Mouse (Mus musculus) granulocyte monocyte progenitor cell, adult 5-6 weeks (primary cell): ENCODE results near the gene Selenon. TPM values are rescaled to one million over a fixed set of nuclear protein-coding genes. Genes with fewer than 3 reads are reported as not detected.
"Not testable (repeated sequence)": the region's sequence is repeated elsewhere in the genome, so short reads cannot be mapped to it uniquely, and the experiment has no call there.

Source experiments
- ATAC-seq: replicated peaks from 2 replicates; pipeline ENCODE4 v1.8.0; 2016; ENCODE audit warnings: mild to moderate bottlenecking, moderate TSS enrichment, inconsistent platforms; ENCODE audit not compliant: poor library complexity, severe bottlenecking
- total RNA-seq, 2 experiments: library from RNA; stranded (forward) in 1 of 2; stranded (reverse) in 1 of 2; fragments of 200-712, 200-1000 nt in 1 of 2; fragments of >200 nt in 1 of 2; fragmentation: Nextera tagmentation in 1 of 2; gene quantifications; 2 replicates each; pipeline ENCODE4 v1.2.3; 2014 to 2017

The Selenon gene
- total RNA-seq, 2 experiments from 2014 or later, result 3.2 to 32.4 TPM

DNA sequence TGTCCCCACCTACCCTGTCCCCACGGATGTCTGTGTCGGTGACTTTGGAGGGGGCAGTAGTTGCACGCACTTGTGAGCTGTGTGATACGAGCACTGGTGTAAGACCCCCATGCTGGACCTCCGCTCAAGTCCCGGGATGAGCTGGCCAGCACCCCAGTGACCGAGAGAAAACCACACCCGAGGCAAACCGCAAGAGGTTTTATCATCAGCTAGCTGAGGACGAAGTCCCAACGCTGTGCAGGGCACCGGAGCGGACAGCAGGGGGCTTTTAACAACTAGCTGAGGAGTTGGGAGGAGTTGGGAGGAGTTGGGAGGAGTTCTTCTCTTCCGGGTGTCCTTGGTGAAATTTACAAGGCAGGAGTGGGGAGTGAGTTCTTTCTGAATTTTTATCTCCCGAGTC lies 39.2 kb downstream of the Selenon start:
- ATAC-seq, result peak; percentile 64

DNA sequence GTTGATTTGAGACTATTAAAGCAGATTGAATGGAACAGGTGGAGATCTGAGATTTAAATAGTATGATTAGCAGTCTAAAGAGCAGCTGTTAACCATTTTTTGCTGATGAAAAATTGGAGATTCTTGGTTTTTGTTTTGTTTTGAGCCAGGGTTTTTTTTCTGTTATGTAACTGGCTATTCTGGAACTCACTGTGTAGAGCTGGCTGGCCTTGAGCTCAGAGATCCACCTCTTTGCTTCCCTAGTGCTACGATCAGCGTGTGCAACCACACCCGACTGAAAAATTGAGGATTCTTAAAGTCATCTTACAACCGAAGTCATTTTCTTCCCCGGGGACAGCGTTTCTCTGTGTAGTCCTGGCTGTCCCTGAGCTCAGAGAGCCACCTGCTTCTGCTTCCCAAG lies 40.2 kb downstream of the Selenon start:
- no peak for ATAC-seq

DNA sequence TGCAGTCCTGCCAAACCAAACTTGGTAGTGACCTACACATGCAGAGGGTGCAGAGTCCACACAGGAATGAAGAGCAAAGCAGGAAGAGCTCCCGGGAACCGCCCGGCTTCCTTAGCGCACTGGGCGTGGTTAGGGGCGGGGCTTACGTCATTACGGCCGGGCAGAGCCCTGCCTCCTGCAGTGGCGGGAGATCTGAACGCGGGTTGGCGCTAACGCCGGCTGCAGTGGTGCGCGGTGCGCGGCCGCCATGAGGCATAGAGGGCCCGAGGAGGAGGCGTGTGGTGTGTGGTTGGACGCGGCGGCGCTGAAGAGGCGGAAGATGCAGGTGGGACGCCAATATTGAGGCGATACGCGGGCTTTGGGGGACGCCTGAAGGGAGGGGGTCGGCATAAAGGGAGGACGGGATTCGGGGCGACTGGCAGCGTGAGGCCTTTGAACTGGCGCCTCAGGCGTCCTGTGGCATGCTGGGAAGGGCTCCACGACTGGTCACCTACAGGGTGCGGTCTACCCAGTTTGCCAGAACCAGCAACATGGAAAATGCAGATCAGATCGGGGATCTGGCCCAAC lies 41.0 kb downstream of the Selenon start, which contains the start of gene Aunip:
TSS of gene Aunip (plus strand) at position 155 of the 567 bp plus-strand sequence.
- peak; percentile 94 for ATAC-seq

DNA sequence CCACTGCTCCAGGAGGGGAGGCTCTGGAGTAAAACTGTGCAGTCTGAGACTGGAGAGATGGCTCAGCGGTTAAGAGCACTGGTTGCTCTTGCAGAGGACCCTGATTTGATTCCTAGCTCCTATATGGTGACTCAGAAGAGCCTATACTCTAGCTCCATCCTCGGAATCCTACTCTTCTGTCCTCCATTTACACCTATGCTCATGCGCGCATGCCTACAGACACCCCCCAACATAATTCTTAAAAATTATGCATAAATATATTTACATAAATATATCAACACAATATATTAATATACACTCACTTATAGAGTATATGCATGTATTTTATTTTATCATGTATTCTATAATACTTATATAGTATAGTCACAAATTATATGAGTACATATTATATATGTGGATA lies 41.6 kb downstream of the Selenon start:
- no peak for ATAC-seq

DNA sequence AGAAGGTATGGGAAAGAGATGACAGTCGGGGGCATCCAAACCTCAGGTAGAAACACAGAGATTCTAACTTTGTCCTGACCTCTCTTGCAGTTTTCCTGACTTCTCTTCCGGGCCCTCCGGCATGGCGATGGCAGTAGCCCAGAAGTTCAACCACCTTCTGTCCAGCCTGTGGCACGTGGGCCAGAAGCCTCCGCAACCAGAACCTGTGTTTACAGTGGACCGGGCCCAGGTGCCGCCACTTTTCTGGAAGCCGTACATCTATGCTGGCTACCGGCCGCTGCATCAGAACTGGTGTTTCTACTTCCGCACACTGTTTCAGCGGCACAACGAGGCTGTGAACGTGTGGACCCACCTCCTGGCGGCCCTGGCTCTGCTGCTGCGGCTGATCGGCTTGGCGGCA lies 45.3 kb downstream of the Selenon start:
- ATAC-seq, result no peak

DNA sequence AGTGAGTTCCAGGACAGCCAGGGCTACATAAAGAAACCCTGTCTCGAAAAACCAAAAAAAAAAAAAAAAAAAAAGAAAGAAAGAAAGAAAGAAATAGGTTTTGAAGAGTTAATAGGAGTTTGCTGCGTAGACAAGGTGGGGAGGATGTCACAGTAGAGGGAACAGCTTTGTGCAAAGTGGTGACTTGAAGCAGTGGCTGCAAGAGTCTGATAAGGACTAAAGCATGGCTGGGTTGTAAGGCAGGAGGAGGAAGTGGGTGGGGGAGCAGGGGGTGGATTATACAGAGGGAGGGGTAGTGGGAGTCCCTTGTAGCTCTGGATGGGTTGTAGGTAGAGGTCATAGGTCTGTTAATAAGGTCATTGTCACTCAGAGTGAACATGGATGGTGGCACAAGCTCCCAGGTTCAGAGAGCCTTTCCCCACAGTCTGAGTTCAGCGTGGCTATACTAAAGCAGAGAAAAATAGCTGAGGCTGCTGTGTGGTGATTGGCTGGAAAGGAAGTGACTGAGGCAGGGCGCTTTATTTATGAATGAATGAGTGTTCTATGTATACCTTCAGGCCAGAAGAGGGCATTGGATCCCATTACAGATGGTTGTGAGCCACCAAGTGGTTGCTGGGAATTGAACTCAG lies 45.9 kb downstream of the Selenon start:
- ATAC-seq, result no peak; the same call in 1 of the 2 replicates

DNA sequence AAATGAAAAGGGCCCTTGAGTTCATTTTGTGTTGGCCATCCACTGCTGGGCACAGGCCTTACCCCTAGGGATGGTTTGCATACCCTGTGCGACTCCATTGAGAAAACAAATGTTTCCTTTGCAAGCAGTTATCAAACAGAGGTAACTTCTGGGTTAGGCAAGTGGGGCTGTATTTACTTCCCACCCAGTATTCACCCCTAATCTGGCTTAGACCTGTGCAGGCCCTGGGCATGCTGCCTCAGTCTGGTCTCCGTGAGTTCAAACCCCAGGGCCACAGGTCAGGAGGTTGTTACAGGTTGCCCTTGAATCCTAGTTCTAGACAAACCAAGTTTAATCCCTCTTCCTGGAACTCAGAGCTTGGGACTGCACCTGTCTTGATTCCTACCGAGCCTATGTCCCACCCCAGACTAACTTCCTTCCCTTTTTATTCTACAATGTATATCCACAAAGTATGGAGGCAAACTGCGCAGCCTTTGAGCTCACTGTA lies 46.6 kb downstream of the Selenon start:
- no peak for ATAC-seq

DNA sequence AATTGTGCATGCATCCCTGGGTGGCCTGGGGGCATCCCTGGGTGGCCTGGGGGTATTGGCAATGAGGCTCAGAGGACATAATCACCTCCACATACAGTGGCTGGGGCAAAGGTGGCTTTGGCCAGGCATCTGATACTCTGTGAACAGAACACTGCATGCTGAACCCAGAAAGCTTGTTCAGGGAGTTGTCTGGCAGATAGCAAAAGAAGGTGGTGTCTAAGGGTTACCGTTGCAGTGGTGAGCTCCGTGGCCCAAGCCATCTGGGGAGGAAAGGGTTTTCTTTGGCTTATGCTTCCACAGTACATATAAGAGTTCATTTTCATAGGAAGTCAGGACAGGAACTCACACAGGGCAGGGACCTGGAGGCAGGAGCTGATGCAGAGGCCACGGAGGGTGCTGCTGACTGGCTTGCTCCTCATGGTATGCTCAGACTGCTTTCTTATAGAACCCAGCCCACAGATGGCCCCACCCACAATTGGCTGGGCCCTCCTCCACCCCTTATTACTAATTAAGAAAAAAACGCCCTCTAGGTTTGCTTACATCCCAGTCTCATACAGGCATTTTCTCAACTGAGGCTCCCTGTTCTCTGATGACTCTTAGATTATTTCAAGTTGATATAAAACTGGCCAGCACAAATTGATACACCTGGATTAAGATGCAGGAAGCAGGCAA lies 48.1 kb downstream of the Selenon start:
- no peak for ATAC-seq

DNA sequence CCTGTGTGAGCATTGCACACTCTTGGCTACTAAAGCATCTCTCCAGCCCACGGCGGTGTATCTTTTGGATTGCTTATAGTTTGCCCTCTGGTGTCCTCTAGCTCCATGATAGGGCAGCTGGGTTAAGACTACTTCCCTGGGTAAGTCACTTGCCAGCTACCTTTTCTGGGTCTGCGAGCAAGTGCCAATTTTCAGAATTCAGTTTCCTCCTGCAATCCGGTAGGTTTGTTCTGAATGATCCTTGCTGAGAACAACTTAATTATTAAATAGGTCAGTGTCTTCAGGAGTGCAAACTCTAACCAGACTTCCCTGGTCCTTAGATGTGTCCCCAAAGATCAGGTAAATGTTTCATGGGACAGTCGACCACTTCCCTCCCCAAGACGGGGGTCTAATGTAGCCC lies 50.9 kb downstream of the Selenon start:
- no peak for ATAC-seq

DNA sequence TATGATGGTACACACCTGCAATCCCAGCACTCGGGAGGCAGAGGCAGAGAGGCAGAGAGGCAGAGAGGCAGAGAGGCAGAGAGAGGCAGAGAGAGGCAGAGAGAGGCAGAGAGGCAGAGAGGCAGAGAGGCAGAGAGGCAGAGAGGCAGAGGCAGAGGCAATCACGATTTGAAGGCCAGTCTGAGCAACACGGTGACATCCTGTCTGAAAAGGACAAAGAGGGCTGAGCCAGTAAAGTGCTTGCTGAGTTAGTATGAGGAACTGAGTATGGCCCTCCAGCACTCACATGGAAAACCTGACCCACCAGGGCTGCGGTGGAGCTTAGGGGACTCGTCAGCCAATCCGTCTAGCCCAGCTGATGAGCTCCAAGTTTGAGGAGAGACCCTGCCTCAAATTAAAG lies 53.0 kb downstream of the Selenon start:
- not testable (repeated sequence) for ATAC-seq

DNA sequence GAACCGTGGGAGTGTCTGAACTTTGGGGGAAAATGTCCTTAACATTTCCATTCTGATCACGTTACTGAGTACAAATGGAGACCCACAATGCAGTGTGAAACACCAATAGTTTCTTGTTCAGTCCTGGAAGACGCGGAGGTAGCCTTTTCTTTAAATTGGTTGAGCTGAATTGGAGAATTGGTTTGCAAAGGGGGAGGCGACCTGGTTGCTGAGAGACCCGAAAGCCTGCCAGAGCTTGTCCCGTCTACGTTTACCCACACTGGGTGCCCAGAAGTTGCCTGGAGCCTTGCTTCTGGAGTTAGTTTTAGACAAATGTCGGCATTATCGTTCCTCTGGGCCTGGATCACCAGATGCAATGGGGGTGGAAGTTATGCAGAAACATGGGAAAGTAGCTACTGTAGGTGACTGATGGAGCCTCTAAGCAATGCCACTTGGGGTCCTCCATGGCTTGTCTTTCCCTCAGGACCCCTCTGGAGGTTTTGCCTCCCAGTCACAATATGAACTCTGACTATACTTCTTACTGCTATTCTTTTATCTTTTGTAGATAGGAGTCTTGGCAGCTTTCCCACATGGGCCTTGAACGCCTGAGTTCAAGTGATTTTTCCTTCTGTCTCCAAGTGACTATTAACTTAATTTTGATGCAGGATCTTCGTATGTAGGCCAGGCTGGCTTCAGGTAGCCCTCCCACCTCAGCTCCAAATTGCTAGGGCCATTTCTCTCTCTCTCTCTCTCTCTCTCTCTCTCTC lies 53.8 kb downstream of the Selenon start:
- no peak for ATAC-seq

DNA sequence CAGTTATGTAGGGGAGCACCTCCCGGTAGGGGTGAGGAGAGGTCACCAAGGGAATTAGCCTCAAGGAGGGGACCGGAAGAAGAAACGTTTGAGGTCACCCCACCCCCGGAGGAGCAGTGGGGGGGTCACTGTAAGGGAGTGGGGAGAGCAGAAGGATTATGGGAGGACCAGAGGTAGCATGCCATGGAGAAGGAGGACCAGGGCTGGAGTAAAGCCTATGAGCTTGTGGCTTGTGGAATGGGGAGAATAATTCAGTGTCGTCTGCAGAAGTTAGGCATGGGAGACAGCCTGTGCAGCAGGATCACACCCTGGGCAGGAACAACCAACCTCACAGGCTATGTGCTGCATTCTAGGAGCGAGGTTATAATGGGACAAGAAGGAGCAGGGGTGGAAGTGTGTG lies 54.7 kb downstream of the Selenon start:
- no peak for ATAC-seq

DNA sequence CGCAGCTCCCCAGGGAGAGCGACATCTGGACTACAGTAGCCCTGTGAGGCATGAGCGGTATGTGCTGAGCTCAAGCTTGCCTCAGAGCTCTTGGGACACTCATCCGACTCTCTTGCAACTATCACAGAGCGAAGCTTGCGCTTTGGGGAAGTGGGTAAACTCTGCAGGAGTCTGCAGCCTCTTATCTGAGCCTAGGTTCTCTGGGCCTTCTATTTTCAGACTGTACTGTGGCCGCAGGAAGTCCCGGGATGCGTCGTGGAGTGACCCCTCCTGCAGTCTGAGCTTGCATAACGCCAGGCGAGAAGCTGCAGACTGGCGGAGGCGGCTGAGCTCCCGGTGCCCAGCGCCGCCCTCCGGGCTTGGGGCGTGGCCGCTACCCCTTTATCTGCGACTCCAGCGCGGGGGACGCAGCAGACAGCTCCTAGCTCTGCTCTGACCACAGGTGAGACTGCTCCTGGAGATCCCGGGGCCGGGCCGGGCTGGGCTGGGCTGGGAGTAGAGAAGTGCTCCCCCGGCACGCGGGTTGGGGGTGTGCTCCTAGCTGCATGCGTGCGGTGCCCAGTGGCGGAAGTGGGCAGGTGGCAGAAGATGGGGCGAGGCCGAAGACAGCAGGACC lies 55.3 kb downstream of the Selenon start, which contains the start of gene Paqr7:
TSS of gene Paqr7 (plus strand) at position 103 of the 616 bp plus-strand sequence.
- ATAC-seq, result peak; percentile 73

DNA sequence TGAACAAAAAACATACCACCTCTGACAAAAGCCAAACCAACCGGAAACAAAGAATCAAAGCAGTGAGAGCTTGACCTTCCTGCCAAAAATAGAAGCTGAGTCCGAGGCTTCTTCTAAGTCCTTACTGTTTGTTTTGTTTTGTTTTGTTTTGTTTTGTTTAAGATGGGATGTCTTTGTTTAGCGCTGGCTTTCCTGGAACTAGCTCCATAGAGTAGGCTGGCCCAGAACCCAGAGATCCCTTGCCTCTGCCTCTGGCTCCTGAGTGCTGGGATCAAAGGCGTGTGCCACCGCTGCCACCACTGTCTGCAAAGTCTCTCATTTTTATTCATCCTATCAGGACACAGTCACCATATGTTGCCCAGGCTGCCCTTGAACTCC lies 56.4 kb downstream of the Selenon start:
- no peak for ATAC-seq

DNA sequence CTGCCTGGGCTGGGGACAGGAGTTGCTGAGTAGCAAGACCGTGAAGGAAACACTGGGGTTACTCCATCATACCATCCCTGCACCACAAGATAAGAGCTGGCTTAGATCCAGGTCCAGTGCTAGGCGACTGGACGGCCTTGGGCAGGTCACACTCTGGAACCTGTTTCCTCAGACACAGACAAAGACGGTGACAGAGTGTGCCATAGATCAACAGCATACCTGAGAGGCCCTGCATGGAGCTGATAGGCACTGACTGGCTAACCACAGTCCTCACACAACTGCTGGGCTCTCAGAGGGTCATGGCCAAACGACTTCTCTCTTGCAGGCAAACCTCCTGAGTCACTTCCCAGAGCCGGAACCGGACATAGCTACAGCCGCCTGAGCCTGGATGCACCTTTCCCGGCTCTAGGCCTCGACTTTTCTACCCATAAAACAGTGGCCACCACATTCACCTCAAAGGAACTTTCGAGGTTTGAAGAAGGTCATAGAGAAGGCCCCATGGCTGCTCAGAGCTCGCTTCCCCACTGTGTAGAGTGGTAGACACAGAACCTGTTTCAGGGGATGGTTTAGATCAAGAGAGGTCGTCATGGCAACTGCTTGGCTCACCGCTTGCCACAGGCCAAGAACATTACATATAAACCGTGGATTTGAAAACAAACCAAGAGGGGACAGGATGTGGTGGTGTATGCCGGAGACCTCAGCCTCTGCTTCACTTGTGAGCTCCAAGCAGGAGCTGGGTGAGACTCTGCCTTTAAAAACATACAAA lies 57.0 kb downstream of the Selenon start:
- ATAC-seq, result peak; percentile 35

DNA sequence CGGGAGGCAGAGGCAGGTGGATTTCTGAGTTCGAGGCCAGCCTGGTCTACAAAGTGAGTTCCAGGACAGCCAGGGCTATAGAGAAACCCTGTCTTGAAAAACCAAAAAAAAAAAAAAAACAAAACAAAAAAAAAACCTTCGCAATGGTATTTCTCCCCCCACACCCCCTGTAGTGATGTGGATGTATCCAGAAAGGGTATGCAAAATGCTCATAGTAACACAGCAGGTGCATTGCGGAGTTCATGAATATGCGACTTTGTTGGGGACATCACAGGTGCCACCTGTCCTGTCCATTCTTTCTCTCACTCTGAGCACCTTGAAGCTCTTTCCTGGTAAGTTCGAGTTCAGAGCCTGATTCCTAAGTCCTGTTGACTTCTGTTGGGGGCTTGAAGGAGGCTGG lies 57.8 kb downstream of the Selenon start:
- not testable (repeated sequence) for ATAC-seq

DNA sequence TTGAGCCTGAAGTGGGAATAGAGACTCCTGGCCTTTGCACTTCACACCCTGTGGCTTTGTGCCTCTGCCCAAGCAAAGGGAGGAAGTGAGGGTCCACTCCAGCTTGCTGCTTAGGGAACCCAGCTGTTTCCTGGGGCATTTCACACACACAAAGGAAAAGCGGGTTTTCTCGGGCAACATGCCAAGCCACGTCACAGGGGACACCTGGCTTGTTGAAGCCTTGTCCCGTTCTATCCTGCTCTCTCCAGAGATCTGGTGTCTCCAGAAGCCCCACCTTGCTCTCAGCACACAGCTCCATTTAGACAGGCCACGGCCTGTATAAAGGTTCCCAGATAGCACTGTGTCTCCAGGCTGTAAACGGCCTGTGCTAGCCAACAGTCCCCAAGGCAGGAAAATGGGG lies 60.2 kb downstream of the Selenon start:
- ATAC-seq, result peak; percentile 31

DNA sequence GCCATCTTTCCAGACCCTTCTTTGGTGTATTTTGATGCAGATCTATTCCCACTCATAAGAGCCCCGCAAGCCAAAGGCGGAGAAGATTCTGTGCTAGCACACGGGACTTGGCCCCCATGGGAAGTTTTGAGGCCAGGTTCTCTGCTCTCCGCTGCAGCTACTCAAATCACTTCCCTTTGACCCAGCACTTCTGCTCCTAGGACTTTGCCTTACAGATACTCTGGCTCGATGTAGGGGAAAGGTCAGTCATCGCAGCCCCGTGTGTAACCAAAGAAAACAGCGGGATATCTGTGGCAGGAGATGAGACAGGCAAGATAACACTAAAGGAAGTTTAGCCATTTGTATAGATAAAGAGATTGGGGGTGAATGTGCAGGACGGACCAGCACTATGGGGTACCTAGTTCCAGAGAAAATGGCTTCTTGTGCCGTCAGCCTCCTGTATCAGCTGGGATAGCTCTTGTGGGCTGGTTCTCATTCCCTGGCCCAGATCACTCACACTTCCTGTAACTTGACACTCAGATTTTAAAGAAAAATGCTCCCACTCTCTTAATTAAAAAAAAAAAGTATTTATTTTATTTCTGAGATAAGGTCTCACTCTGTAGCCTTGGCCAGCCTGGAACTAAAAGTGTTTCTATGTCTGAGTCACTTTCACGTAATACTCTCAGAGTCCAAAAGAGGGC lies 61.8 kb downstream of the Selenon start:
- no peak for ATAC-seq

DNA sequence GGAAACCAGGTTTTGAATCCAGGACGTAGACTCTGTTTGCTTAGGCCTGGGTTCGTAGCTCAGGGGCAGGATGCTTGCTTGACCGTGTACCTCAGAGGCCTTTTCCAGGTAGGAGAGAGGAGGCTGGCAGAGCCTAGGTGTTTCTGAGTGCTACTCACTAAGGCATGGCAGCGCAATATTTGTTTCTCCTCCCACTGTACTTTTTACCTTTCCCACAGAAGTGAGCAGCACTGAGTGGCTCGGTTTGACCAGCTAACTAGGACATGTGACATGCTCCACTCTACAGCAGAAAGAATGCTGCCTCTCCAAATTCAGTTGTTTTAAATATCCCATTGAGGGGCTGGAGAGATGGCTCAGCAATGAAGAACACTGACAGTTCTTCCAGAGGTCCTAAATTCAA lies 63.8 kb downstream of the Selenon start:
- ATAC-seq, result no peak
